Mouse (Mus musculus) lung, adult 2 months (tissue): ENCODE data around the gene Tmem159.

Experiments used
- CTCF ChIP-seq: fragments of 200-500 bp; IDR thresholded peaks from 2 replicates; pipeline ENCODE4 v1.5.1; 2011; ENCODE audit warnings: mild to moderate bottlenecking, low read length, control low read depth; ENCODE audit not compliant: insufficient read depth
- POLR2A ChIP-seq: fragments of 200-500 bp; IDR thresholded peaks from 2 replicates; pipeline ENCODE4 v1.6.1; 2011; ENCODE audit warnings: low read depth, mild to moderate bottlenecking, control low read depth, low read length, borderline replicate concordance; ENCODE audit errors: extremely low read depth

GRCm38 (mm10) chr7:120145191-120145590, 43.0 kb downstream of the Tmem159 start, which contains the start of gene Zp2:
- no peak for TF ChIP-seq CTCF
- no peak for TF ChIP-seq POLR2A
